Mouse (Mus musculus): ENCODE measurements around the gene Igf2r.

- TF ChIP-seq POLR2A (IDR thresholded peaks at IDR 0.05; ENCODE audit: control insufficient read depth, low read depth, low read length) (no peak), CTCF (IDR thresholded peaks at IDR 0.05; ENCODE audit: control insufficient read depth, insufficient read depth, insufficient replicate concordance, low read depth, low read length) (no peak)
These were observed 23.7 kb downstream of the Igf2r start for GRCm38 (mm10) chr17:12745761-12746160.

Measured in testis, adult 2 months (tissue).